Mouse (Mus musculus): ENCODE measurements around the gene Dmp1.

GRCm38 (mm10) chr5:104224750-104225149, 22.3 kb downstream of the Dmp1 start:
- TF ChIP-seq CTCF (IDR thresholded peaks at IDR 0.05; ENCODE audit: control insufficient read depth, insufficient read depth, low read length) = no peak
- no peak for TF ChIP-seq POLR2A (IDR thresholded peaks at IDR 0.05; ENCODE audit: borderline replicate concordance, control insufficient read depth, low read depth, low read length)
